Mouse (Mus musculus): ENCODE measurements around the gene H2-Q7.
"Not testable (repeated sequence)": the region's sequence is repeated elsewhere in the genome, so short reads cannot be mapped to it uniquely, and the experiment has no call there.

- TF ChIP-seq CTCF (conservative IDR thresholded peaks at IDR 0.05 in 1 of 2, IDR thresholded peaks at IDR 0.05 in 1 of 2; ENCODE audit: low read depth in 2 of 2, low read length in 2 of 2); MAZ (IDR thresholded peaks at IDR 0.05; ENCODE audit: low read depth, low read length); CHD2 (IDR thresholded peaks at IDR 0.05; ENCODE audit: low read length); MEF2A (IDR thresholded peaks at IDR 0.05; ENCODE audit: borderline replicate concordance, low read depth, low read length); MAX (IDR thresholded peaks at IDR 0.05; ENCODE audit: low read length); HCFC1 (IDR thresholded peaks at IDR 0.05; ENCODE audit: low read depth, low read length); POLR2A (IDR thresholded peaks at IDR 0.05; ENCODE audit: low read depth, low read length); MYC (IDR thresholded peaks at IDR 0.05; ENCODE audit: low read depth, low read length); TBP (conservative IDR thresholded peaks at IDR 0.05; ENCODE audit: low read depth, low read length); RCOR1 (conservative IDR thresholded peaks at IDR 0.05; ENCODE audit: low read depth, low read length): not testable (repeated sequence)
Observed at GRCm38 (mm10) chr17:35413057-35413456, 25.9 kb upstream of the H2-Q7 start.

All from CH12.LX (cell line).